Mouse (Mus musculus) cerebellum, postnatal 25 days (tissue): ENCODE measurements around the gene Arl5a.

Source experiments
- DNase-seq, 2 experiments: peaks; one replicate each; pipeline ENCODE4 v3.0.0; 2021; ENCODE audit warnings: mixed read lengths in 2 of 2

Gene Arl5a

DNA sequence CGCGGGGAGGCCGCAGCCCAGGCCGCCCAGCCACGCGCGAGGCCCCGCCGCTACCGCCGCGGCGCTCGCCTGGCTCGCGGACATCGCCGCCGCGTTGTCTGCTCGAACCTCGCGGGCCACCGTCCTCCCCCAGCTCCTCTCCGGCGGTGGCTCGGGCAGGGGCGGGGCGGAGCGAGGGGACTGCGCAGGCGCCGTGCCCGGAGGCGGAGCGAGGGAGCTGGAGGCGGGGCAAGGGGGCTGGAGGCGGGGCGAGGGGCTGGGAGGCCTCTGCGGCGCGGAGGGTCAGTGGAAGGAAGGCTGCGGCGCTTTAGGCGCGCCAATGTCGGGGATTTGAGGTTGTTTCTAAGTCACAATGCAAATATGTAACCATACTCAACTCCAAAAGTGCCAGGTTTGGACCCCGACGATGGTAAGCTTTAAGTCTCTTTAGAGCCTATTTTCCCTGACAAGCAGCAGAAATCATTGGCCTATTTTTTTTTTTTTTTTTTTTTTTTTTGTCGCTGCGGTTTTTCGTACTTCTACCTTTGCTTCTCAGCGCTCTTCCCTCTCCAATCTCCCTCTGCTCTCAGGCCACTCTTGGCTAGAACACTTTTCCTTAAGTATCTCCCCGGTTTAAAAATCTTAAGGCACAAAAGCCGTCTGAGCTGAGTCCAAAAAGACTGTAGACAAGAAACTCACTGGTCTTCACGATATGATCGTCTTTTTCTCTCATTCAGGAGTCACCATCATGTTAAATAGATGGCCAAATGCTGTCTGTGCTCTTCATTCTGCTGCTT is at the start of gene Arl5a:
Arl5a (minus strand) TSS at position 155 of the 776 bp plus-strand sequence.
- peak; percentile 99 to 100 for DNase-seq

GRCm38 (mm10) chr2:52471545-52472291 is 47.0 kb upstream of the Arl5a start:
- DNase-seq = peak in 1 of 2 experiments; percentile 66

GRCm38 (mm10) chr2:52470044-52470560 is 45.4 kb upstream of the Arl5a start:
- DNase-seq = no peak

DNA sequence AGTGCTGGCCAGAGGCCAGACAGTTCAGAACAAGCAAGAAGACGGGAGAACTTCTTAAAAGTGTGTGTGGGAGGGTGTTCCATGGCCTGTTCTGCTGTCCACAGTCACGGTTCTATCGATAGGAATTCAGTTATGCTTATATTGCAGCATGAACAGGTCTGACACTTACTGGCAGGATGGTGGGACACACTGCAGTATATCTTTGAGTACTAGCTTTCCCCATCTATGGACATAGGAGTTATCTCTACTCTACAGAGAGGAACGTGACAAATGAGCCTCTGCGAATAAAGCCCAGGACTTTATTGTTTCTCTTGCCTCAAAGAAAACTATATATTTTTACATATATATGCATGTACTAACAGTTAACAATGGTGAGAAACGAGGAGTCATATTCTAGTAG is 42.9 kb upstream of the Arl5a start:
- no peak for DNase-seq

- no peak for DNase-seq
These were observed 36.7 kb upstream of the Arl5a start for GRCm38 (mm10) chr2:52461206-52461967.

DNA sequence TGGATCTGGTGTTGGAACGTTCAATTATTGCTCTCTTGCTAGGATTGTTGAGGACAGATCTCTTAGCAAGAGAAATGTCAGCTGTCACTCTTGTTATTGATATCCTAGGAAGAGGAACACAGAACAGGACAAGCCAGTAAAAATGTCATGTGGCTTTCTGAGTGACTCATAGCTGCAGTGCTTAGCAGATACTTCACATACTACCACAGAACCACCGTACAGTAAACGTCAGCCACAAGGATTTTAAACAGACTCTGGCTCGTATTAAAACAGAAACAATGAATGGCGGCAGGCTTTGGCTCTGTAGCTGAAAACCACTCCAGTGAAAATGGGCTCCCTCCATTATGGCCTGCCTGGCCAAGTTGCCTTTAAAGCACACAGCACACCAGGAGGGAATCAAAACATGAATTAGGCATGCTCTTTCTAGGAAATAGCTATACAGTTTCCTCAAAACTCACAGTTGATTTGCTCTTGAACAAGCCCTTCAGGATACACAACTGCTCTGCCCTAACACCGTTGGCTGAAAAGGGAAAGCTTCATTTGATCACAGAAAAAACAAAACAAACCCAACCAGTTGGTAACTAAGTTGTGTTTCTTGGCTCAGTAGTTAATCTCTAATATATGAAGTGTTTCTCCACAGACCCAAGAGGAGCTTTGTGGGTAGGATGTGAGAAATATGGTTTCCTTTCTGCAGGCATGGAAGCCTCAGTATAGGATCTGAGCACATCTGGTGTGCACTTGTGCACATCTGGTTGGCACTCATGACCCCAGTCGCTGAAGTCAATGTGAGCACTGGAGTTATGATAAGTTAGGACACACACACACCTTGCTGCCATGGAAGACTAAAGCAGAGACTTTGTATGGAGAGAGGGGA is 31.1 kb upstream of the Arl5a start:
- DNase-seq = no peak

- no peak for DNase-seq
These were observed 25.1 kb upstream of the Arl5a start for GRCm38 (mm10) chr2:52449818-52450217.

GRCm38 (mm10) chr2:52448916-52449315 is 24.2 kb upstream of the Arl5a start:
- no peak for DNase-seq

- no peak for DNase-seq
These were observed 21.9 kb upstream of the Arl5a start for GRCm38 (mm10) chr2:52446648-52447047.

- DNase-seq = no peak
These were observed 17.4 kb upstream of the Arl5a start for GRCm38 (mm10) chr2:52442125-52442524.

- DNase-seq = no peak
These were observed 15.8 kb upstream of the Arl5a start for GRCm38 (mm10) chr2:52440420-52441015.

DNA sequence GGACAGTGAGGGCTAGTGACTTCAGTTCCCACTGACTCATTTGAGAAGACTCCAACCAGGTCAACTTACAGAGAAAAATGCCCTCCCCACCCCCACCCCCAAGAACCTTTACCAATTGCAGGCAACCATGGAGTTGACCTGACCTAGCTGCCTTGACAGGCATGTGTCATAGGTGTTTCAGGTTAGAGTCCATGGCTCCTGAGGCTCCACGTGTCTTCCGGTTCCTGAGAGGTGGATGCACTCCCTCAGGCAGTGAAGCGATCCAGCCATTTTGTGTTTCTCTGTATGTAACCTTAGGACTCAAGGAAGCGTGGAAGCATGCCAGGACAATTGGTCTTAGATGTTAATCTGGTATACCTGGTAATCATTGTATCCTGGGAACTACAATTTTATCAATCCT is 13.7 kb upstream of the Arl5a start:
- peak in 1 of 2 experiments; percentile 40 for DNase-seq

GRCm38 (mm10) chr2:52438013-52438412 is 13.3 kb upstream of the Arl5a start:
- DNase-seq = peak; percentile 69 to 82

DNA sequence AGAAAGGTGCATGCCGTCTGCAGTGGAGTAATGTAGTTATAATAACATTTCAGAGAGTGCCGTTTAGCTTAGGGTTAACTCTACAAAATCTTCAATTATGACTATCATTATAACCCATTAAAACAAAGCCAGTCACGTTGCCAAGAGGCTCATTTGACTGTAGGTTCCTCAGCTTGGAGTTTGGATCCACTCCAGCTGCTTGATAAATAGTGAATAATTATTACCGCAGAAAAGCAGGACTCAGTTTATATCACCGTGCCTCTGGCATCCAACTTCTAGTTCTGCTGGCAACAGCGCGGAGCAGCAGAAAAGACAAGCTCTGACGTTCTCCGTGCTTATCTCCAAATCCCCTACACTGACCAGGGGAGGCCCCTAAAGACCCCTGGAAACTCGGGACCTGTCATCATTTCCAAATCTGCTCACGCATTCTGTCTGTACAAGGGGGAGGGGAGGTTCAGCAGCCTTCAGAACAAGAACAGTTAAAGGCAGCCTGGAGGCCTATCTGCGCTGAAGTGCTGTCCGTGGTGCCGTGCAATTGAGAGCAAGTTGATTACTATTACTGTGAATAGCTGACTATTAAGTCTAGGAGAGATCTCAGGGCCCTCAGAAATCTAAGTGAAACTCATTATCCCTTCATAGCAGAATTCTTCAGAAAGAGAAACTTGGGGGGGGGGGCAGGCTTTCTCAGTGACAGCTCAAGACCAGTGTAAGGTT is 11.4 kb upstream of the Arl5a start:
- no peak for DNase-seq

- no peak for DNase-seq
These were observed 8.7 kb upstream of the Arl5a start for GRCm38 (mm10) chr2:52433365-52433764.

- no peak for DNase-seq
These were observed 2.7 kb upstream of the Arl5a start for GRCm38 (mm10) chr2:52427383-52427782.

GRCm38 (mm10) chr2:52426041-52426440 is 1.3 kb upstream of the Arl5a start:
- DNase-seq = no peak

GRCm38 (mm10) chr2:52425523-52425795 is 758 bp upstream of the Arl5a start:
- peak in 1 of 2 experiments; percentile 41 for DNase-seq

DNA sequence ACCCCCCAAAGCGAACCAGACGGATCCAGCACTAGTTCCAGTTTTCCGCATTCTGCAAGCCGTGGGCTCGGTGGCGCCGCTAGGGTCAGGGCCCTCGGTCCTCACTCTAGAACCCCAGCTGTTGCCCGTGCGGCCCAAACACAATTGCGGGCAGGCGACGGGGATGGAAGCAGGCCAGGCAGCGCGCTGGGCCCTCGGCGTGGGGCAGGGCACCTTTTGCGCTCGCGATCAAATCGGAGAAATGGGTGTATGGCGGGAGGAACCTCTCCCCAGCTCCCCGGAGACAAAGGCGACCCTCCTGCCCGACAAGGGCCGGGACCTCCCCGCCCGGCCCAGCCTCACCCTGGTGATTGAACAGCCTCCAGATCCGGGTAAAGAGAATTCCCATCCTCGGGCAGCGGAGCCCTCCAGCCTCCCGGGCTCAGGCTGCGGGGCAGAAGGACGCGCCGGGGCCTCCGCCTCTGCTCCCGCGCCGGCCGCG is 413 bp downstream of the Arl5a start:
- peak in 1 of 2 experiments; percentile 79 for DNase-seq

GRCm38 (mm10) chr2:52423611-52424247 is 972 bp downstream of the Arl5a start:
- DNase-seq = no peak
